Mouse (Mus musculus): Measurements from ENCODE around the gene Oaz1. TPM values are rescaled to one million over a fixed set of nuclear protein-coding genes. Genes with fewer than 3 reads are reported as not detected.

The Oaz1 gene
- polyA plus RNA-seq, 1 experiment = 672 TPM

DNA sequence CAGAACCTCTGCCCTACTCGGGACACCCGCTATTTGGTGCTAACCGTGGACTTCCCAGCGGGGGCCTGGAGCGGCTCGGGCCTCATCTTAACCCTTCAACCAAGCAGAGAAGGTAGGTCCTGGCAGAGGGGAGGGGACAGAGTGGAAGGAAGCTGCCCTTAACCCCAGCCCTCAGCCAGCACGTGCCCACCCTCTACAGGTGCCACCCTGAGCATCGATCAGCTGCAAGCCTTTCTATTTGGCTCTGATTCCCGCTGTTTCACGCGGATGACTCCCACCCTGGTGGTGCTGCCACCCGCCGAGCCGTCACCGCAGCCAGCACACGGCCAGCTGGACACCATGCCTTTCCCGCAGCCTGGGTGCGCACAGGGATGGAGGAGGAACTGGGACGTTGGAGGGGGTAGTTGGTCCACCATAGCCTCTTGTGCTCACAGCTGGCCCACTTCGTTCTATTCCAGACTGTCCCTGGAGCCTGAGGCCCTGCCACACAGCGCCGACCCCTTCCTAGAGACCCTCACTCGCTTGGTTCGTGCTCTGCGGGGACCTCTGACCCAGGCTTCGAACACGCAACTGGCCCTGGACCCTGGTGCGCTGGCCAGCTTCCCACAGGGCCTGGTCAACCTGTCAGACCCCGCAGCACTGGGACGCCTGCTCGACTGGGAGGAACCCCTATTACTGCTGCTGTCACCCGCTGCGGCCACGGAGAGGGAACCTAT, 20.0 kb upstream of the Oaz1 start:
- WGBS = 56% methylated on average over 34 of the region's 34 CpGs
- TF ChIP-seq CTCF (IDR thresholded peaks at IDR 0.05; ENCODE audit: control insufficient read depth, insufficient read depth, low read length) = no peak
- no peak for TF ChIP-seq POLR2A (IDR thresholded peaks at IDR 0.05; ENCODE audit: borderline replicate concordance, control insufficient read depth, low read depth, low read length)
- H3K4me1 ChIP-seq (ENCODE audit: control insufficient read depth, insufficient read depth, low read length) = no peaks in the 10 kb centered on the region
- H3K27ac ChIP-seq (ENCODE audit: control insufficient read depth, insufficient read depth, low read depth, low read length, poor library complexity) = no peak overlapping the region
- no peak overlapping the region for H3K4me3 ChIP-seq (replicated peaks; ENCODE audit: control insufficient read depth, low read depth, low read length)

DNA sequence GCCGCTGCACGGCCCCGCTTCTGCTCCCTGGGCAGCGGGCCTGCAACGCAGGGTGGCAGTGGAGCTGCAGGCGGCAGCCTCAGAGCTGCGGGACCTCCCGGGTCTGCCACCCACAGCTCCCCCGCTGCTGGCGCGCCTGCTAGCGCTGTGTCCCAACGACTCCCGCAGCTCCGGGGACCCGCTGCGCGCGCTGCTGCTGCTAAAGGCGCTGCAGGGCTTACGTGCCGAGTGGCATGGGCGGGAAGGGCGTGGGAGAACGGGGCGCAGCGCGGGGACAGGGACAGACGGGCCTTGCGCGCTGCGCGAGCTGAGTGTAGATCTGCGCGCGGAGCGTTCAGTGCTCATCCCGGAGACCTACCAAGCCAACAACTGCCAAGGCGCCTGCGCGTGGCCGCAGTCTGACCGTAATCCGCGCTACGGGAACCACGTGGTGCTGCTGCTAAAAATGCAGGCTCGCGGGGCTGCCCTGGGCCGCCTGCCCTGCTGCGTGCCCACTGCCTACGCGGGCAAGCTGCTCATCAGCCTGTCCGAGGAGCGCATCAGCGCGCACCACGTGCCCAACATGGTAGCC, 19.3 kb upstream of the Oaz1 start:
- Histone ChIP-seq H3K4me1 (ENCODE audit: control insufficient read depth, insufficient read depth, low read length) (no peaks in the 10 kb centered on the region), H3K4me3 (replicated peaks; ENCODE audit: control insufficient read depth, low read depth, low read length) (peak overlapping the region; percentile 15), H3K27ac (ENCODE audit: control insufficient read depth, insufficient read depth, low read depth, low read length, poor library complexity) (no peak overlapping the region; the same call in 1 of the 2 replicates)
- 2% methylated on average over 58 of the region's 58 CpGs for WGBS
- TF ChIP-seq POLR2A (IDR thresholded peaks at IDR 0.05; ENCODE audit: borderline replicate concordance, control insufficient read depth, low read depth, low read length) (no peak; the same call in 1 of the 2 replicates), CTCF (IDR thresholded peaks at IDR 0.05; ENCODE audit: control insufficient read depth, insufficient read depth, low read length) (no peak)

DNA sequence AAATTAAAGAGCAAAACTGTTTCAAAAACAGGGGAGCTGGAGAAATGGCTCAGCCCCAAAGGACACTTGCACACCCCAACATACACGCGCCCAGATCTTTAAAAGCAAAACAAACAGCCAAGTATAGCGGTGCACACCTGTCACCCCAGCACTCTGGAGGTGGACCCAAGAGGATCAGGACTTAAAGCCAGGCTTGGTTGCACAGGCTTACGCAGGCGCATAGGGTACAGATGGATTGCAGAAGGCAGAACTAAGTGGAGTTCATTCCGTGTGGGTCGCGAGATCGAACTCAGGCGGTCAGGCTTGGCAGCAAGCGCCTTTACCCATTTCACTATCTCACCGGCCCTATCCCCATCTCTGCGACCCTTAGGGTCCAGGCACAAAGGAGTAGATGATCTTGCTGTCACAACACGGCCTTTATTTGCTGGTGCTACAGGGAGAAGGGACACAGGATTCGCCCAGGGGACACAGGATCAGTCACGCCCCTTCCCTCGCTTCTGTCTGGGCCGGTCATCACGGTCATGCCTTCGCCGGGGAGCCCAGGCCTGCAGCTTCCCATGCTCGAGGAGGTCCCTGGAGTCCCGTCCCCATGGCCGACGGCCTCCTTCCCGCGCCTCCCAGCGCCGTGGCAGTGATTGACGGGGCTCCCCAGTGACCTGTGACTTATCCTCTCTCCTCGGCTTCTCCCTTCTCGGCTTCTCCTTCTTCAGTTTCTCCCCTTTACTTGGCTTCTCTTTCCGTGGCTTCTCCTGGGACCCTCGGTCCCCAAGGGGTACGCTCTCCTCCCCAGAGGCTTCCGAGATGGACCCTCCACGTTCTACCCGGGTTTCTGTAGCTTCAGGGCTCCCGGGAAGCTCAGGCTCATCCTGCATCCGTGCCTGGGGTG, 18.1 kb upstream of the Oaz1 start:
- 24% methylated on average over 40 of the region's 40 CpGs for WGBS
- TF ChIP-seq POLR2A (IDR thresholded peaks at IDR 0.05; ENCODE audit: borderline replicate concordance, control insufficient read depth, low read depth, low read length) (no peak), CTCF (IDR thresholded peaks at IDR 0.05; ENCODE audit: control insufficient read depth, insufficient read depth, low read length) (no peak)
- no peaks in the 10 kb centered on the region for H3K4me1 ChIP-seq (ENCODE audit: control insufficient read depth, insufficient read depth, low read length)
- no peak overlapping the region for H3K27ac ChIP-seq (ENCODE audit: control insufficient read depth, insufficient read depth, low read depth, low read length, poor library complexity)
- H3K4me3 ChIP-seq (replicated peaks; ENCODE audit: control insufficient read depth, low read depth, low read length) = no peak overlapping the region

DNA sequence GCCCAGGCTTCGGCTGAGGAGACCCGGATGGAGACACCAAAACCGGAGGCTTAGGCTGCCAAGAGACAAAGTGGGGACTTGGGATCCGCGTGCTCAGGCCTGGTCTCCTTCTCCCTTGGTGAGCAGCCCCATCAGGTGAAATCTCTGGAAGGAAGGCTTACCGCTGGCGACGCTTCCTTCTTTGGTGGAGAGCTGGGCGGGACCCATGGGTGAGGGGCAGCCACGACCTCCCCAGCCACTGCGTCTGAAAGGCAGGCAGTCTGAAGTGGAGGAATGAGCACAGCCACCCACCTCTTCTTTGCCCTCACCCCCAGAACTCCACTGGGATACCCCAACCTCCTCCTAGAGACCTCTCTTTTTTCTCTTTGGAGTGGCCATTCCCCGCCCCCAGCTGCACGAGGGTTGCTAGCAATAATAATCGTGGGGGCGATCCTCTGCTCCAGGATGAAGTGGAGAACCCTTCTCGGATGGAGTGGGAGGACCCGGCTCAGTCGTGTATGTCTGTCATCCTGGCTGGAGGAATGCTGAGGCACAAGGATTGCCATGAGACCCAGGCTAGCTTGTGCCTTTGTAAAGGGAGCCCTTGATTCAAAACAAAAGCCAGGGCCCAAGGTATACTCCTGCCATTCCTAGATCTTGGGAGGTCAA, 17.3 kb upstream of the Oaz1 start:
- Histone ChIP-seq H3K27ac (ENCODE audit: control insufficient read depth, insufficient read depth, low read depth, low read length, poor library complexity) (no peak overlapping the region), H3K4me3 (replicated peaks; ENCODE audit: control insufficient read depth, low read depth, low read length) (no peak overlapping the region), H3K4me1 (ENCODE audit: control insufficient read depth, insufficient read depth, low read length) (no peaks in the 10 kb centered on the region)
- 14% methylated on average over 18 of the region's 18 CpGs for WGBS
- no peak for TF ChIP-seq CTCF (IDR thresholded peaks at IDR 0.05; ENCODE audit: control insufficient read depth, insufficient read depth, low read length)
- no peak for TF ChIP-seq POLR2A (IDR thresholded peaks at IDR 0.05; ENCODE audit: borderline replicate concordance, control insufficient read depth, low read depth, low read length)

GRCm38 (mm10) chr10:80810084-80810483, 16.4 kb upstream of the Oaz1 start:
- Histone ChIP-seq H3K4me1 (ENCODE audit: control insufficient read depth, insufficient read depth, low read length) (no peaks in the 10 kb centered on the region), H3K27ac (ENCODE audit: control insufficient read depth, insufficient read depth, low read depth, low read length, poor library complexity) (no peak overlapping the region), H3K4me3 (replicated peaks; ENCODE audit: control insufficient read depth, low read depth, low read length) (no peak overlapping the region)
- WGBS = 29% methylated on average over 20 of the region's 20 CpGs
- TF ChIP-seq POLR2A (IDR thresholded peaks at IDR 0.05; ENCODE audit: borderline replicate concordance, control insufficient read depth, low read depth, low read length) (no peak), CTCF (IDR thresholded peaks at IDR 0.05; ENCODE audit: control insufficient read depth, insufficient read depth, low read length) (no peak)

DNA sequence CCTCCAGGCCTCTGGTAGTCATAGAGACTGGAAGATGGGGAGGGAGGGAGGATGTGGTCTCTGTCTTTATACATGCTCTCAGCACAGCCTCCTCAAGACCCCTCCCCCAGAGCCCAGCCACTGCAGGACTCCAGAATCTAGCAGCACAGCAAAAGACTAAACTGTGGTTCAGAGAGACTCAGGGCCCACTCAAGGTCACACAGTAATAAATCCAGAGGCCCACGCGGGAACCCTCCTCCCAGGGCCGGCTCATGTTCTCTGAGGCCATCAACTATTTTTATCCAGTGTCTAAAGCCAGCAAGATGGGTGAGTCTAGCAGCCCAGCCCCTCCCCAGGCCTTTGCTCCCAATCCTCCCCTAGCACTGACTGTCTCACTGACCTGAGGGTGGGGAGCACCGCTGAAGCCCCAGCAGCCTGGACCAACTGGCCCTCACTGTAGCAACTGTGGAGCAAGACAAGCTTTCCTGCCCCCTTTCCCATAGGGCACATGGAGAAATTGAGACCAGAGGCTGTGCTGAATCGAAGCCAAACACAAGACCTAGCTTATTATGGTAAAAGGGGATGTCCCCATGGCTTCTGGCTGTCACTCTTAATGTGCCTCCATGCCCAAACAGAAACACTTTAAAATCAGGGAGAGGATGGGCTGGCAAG, 13.9 kb upstream of the Oaz1 start:
- Histone ChIP-seq H3K4me3 (replicated peaks; ENCODE audit: control insufficient read depth, low read depth, low read length) (no peak overlapping the region), H3K27ac (ENCODE audit: control insufficient read depth, insufficient read depth, low read depth, low read length, poor library complexity) (no peak overlapping the region), H3K4me1 (ENCODE audit: control insufficient read depth, insufficient read depth, low read length) (no peaks in the 10 kb centered on the region)
- TF ChIP-seq POLR2A (IDR thresholded peaks at IDR 0.05; ENCODE audit: borderline replicate concordance, control insufficient read depth, low read depth, low read length) = no peak
- TF ChIP-seq CTCF (IDR thresholded peaks at IDR 0.05; ENCODE audit: control insufficient read depth, insufficient read depth, low read length) = no peak
- 73% methylated on average over 5 of the region's 5 CpGs for WGBS

DNA sequence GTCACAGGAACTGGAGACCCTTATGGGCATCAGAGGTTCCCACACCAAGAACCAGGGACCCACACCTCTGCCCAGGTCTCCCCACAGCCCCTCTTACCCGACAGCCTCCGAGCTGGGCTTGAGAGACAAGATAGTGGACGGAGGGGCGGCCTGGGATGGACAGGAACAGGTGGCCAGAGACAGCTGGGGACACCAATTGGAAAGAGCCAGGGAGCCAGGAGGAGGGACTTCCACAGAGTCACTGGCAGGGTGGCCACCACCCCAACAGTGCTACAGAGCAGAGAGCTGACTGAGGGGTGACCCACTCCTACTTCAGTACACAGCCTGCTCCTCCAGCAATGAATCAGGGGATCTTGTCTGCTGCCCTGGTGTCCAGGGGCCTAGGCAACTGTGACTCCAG, 13.1 kb upstream of the Oaz1 start, which contains the start of gene Jsrp1:
TSS of gene Jsrp1 (minus strand) at position 133 of the 400 bp plus-strand sequence.
- no peak for TF ChIP-seq CTCF (IDR thresholded peaks at IDR 0.05; ENCODE audit: control insufficient read depth, insufficient read depth, low read length)
- no peak for TF ChIP-seq POLR2A (IDR thresholded peaks at IDR 0.05; ENCODE audit: borderline replicate concordance, control insufficient read depth, low read depth, low read length)
- Histone ChIP-seq H3K4me1 (ENCODE audit: control insufficient read depth, insufficient read depth, low read length) (peaks cover 3% of the 10 kb centered on the region), H3K4me3 (replicated peaks; ENCODE audit: control insufficient read depth, low read depth, low read length) (no peak within 1 kb of the TSS), H3K27ac (ENCODE audit: control insufficient read depth, insufficient read depth, low read depth, low read length, poor library complexity) (no peak within 1 kb of the TSS)
- 89% methylated on average over 4 of the region's 4 CpGs for WGBS
